Mouse (Mus musculus): ENCODE measurements at regions not wholly inside any gene's neighbourhood (a gene's known extent, or its start where the extent isn't known, plus 50 kb on each side); places are given as distances from the start of the nearest gene placed in this dataset.
A peak's percentile ranks its signal among the peaks of the same experiment; 100 is the strongest.

- TF ChIP-seq CTCF (IDR thresholded peaks at IDR 0.05; ENCODE audit: borderline replicate concordance, control insufficient read depth, extremely low read depth, insufficient read depth, low read length, poor library complexity) (no peak), POLR2A (IDR thresholded peaks at IDR 0.05; ENCODE audit: control insufficient read depth, extremely low read depth, insufficient read depth, low read length, poor library complexity) (no peak)
- H3K36me3 ChIP-seq (ENCODE audit: control insufficient read depth, insufficient read depth, low read length), result no peaks in the 10 kb centered on the region
- H3K4me3 ChIP-seq (ENCODE audit: control insufficient read depth, insufficient read depth, low read length), result peak overlapping the region; percentile 25; the same call in 1 of the 2 replicates
- peak overlapping the region; percentile 69 for H3K27ac ChIP-seq (ENCODE audit: control insufficient read depth, insufficient read depth, low read length)
- peaks cover 9% of the 10 kb centered on the region for H3K4me1 ChIP-seq (replicated peaks; ENCODE audit: control insufficient read depth, insufficient read depth, low read length)
- DNase-seq, result peak; percentile 50
- no peaks in the 10 kb centered on the region for H3K27me3 ChIP-seq (ENCODE audit: control insufficient read depth, insufficient read depth, low read length)
- 17% methylated on average over 5 of the region's 5 CpGs for WGBS
Observed at GRCm38 (mm10) chr13:28600792-28601191, 343.5 kb downstream of the Gm11361 start.

- H3K4me1 ChIP-seq (replicated peaks; ENCODE audit: control insufficient read depth, insufficient read depth, low read length), result peaks cover 8% of the 10 kb centered on the region
- H3K4me3 ChIP-seq (ENCODE audit: control insufficient read depth, insufficient read depth, low read length), result no peak overlapping the region
- no peaks in the 10 kb centered on the region; the same call in 1 of the 2 replicates for H3K27me3 ChIP-seq (ENCODE audit: control insufficient read depth, insufficient read depth, low read length)
- 94% methylated on average over 2 of the region's 2 CpGs for WGBS
- H3K27ac ChIP-seq (ENCODE audit: control insufficient read depth, insufficient read depth, low read length), result no peak overlapping the region
- TF ChIP-seq POLR2A (IDR thresholded peaks at IDR 0.05; ENCODE audit: control insufficient read depth, extremely low read depth, insufficient read depth, low read length, poor library complexity) (no peak), CTCF (IDR thresholded peaks at IDR 0.05; ENCODE audit: borderline replicate concordance, control insufficient read depth, extremely low read depth, insufficient read depth, low read length, poor library complexity) (no peak)
- no peak for DNase-seq
- H3K36me3 ChIP-seq (ENCODE audit: control insufficient read depth, insufficient read depth, low read length), result 0 out of 2 replicates have a peak, but pooled peaks cover 10% of the 10 kb centered on the region
Observed at GRCm38 (mm10) chr13:28596367-28596766, 339.0 kb downstream of the Gm11361 start.

GRCm38 (mm10) chr13:28592176-28592575, 334.8 kb downstream of the Gm11361 start:
- H3K4me1 ChIP-seq (replicated peaks; ENCODE audit: control insufficient read depth, insufficient read depth, low read length), result no peaks in the 10 kb centered on the region
- no peak overlapping the region for H3K4me3 ChIP-seq (ENCODE audit: control insufficient read depth, insufficient read depth, low read length)
- peaks cover 10% of the 10 kb centered on the region; the same call in 1 of the 2 replicates for H3K36me3 ChIP-seq (ENCODE audit: control insufficient read depth, insufficient read depth, low read length)
- no peak for DNase-seq
- no peak overlapping the region for H3K27ac ChIP-seq (ENCODE audit: control insufficient read depth, insufficient read depth, low read length)
- WGBS, result 94% methylated on average over 1 of the region's 1 CpGs
- TF ChIP-seq CTCF (IDR thresholded peaks at IDR 0.05; ENCODE audit: borderline replicate concordance, control insufficient read depth, extremely low read depth, insufficient read depth, low read length, poor library complexity) (no peak), POLR2A (IDR thresholded peaks at IDR 0.05; ENCODE audit: control insufficient read depth, extremely low read depth, insufficient read depth, low read length, poor library complexity) (no peak)
- no peaks in the 10 kb centered on the region; the same call in 1 of the 2 replicates for H3K27me3 ChIP-seq (ENCODE audit: control insufficient read depth, insufficient read depth, low read length)

GRCm38 (mm10) chr13:28587977-28588376, 330.6 kb downstream of the Gm11361 start:
- TF ChIP-seq POLR2A (IDR thresholded peaks at IDR 0.05; ENCODE audit: control insufficient read depth, extremely low read depth, insufficient read depth, low read length, poor library complexity) (no peak), CTCF (IDR thresholded peaks at IDR 0.05; ENCODE audit: borderline replicate concordance, control insufficient read depth, extremely low read depth, insufficient read depth, low read length, poor library complexity) (no peak)
- H3K27ac ChIP-seq (ENCODE audit: control insufficient read depth, insufficient read depth, low read length), result no peak overlapping the region
- H3K4me3 ChIP-seq (ENCODE audit: control insufficient read depth, insufficient read depth, low read length), result no peak overlapping the region
- WGBS, result 98% methylated on average over 5 of the region's 5 CpGs
- no peaks in the 10 kb centered on the region; the same call in 1 of the 2 replicates for H3K36me3 ChIP-seq (ENCODE audit: control insufficient read depth, insufficient read depth, low read length)
- no peaks in the 10 kb centered on the region for H3K4me1 ChIP-seq (replicated peaks; ENCODE audit: control insufficient read depth, insufficient read depth, low read length)
- no peaks in the 10 kb centered on the region for H3K27me3 ChIP-seq (ENCODE audit: control insufficient read depth, insufficient read depth, low read length)
- no peak for DNase-seq

- Histone ChIP-seq H3K4me3 (ENCODE audit: control insufficient read depth, insufficient read depth, low read length) (no peak overlapping the region), H3K36me3 (ENCODE audit: control insufficient read depth, insufficient read depth, low read length) (no peaks in the 10 kb centered on the region; the same call in 1 of the 2 replicates), H3K27me3 (ENCODE audit: control insufficient read depth, insufficient read depth, low read length) (no peaks in the 10 kb centered on the region), H3K4me1 (replicated peaks; ENCODE audit: control insufficient read depth, insufficient read depth, low read length) (no peaks in the 10 kb centered on the region), H3K27ac (ENCODE audit: control insufficient read depth, insufficient read depth, low read length) (no peak overlapping the region)
- 96% methylated on average over 7 of the region's 7 CpGs for WGBS
- TF ChIP-seq CTCF (IDR thresholded peaks at IDR 0.05; ENCODE audit: borderline replicate concordance, control insufficient read depth, extremely low read depth, insufficient read depth, low read length, poor library complexity), result no peak
- TF ChIP-seq POLR2A (IDR thresholded peaks at IDR 0.05; ENCODE audit: control insufficient read depth, extremely low read depth, insufficient read depth, low read length, poor library complexity), result no peak
- no peak for DNase-seq
Observed at GRCm38 (mm10) chr13:28586693-28587092, 329.4 kb downstream of the Gm11361 start.

GRCm38 (mm10) chr13:28586140-28586539, 328.8 kb downstream of the Gm11361 start:
- TF ChIP-seq CTCF (IDR thresholded peaks at IDR 0.05; ENCODE audit: borderline replicate concordance, control insufficient read depth, extremely low read depth, insufficient read depth, low read length, poor library complexity) (no peak), POLR2A (IDR thresholded peaks at IDR 0.05; ENCODE audit: control insufficient read depth, extremely low read depth, insufficient read depth, low read length, poor library complexity) (no peak)
- WGBS, result 95% methylated on average over 2 of the region's 2 CpGs
- H3K27ac ChIP-seq (ENCODE audit: control insufficient read depth, insufficient read depth, low read length), result no peak overlapping the region
- H3K4me3 ChIP-seq (ENCODE audit: control insufficient read depth, insufficient read depth, low read length), result no peak overlapping the region
- H3K36me3 ChIP-seq (ENCODE audit: control insufficient read depth, insufficient read depth, low read length), result no peaks in the 10 kb centered on the region; the same call in 1 of the 2 replicates
- H3K27me3 ChIP-seq (ENCODE audit: control insufficient read depth, insufficient read depth, low read length), result no peaks in the 10 kb centered on the region
- H3K4me1 ChIP-seq (replicated peaks; ENCODE audit: control insufficient read depth, insufficient read depth, low read length), result no peaks in the 10 kb centered on the region
- no peak for DNase-seq

- Histone ChIP-seq H3K27me3 (ENCODE audit: control insufficient read depth, insufficient read depth, low read length) (no peaks in the 10 kb centered on the region), H3K27ac (ENCODE audit: control insufficient read depth, insufficient read depth, low read length) (no peak overlapping the region), H3K4me3 (ENCODE audit: control insufficient read depth, insufficient read depth, low read length) (no peak overlapping the region), H3K36me3 (ENCODE audit: control insufficient read depth, insufficient read depth, low read length) (no peaks in the 10 kb centered on the region; the same call in 1 of the 2 replicates), H3K4me1 (replicated peaks; ENCODE audit: control insufficient read depth, insufficient read depth, low read length) (no peaks in the 10 kb centered on the region)
- no peak for DNase-seq
- TF ChIP-seq POLR2A (IDR thresholded peaks at IDR 0.05; ENCODE audit: control insufficient read depth, extremely low read depth, insufficient read depth, low read length, poor library complexity), result no peak
- TF ChIP-seq CTCF (IDR thresholded peaks at IDR 0.05; ENCODE audit: borderline replicate concordance, control insufficient read depth, extremely low read depth, insufficient read depth, low read length, poor library complexity), result no peak
- 96% methylated on average over 5 of the region's 5 CpGs for WGBS
Observed at GRCm38 (mm10) chr13:28583617-28584016, 326.3 kb downstream of the Gm11361 start.

Measured in thymus, adult 2 months (tissue).